Mouse (Mus musculus) lung, embryonic 14.5 days (tissue): ENCODE measurements at regions not wholly inside any gene's neighbourhood (a gene's known extent, or its start where the extent isn't known, plus 50 kb on each side); places are given as distances from the start of the nearest gene placed in this dataset.
A peak's percentile ranks its signal among the peaks of the same experiment; 100 is the strongest.

Experiments
- ATAC-seq: fragments of 200-750 bp; cut with Nextera tagmentation; 2 replicates; pipeline ENCODE4 v1.8.0; 2017; ENCODE audit warnings: mild to moderate bottlenecking, moderate TSS enrichment, moderate library complexity; ENCODE audit not compliant: insufficient read depth
- DNase-seq: peaks from one replicate; pipeline ENCODE4 v3.0.0-alpha.2; 2015
- H3K27ac ChIP-seq: fragments of 300-500 bp; sonication (generic); 2 replicates; pipeline ENCODE4 v1.5.1; 2014; ENCODE audit warnings: low read depth, mild to moderate bottlenecking, moderate library complexity
- H3K27me3 ChIP-seq: fragments of 300-500 bp; sonication (generic); 2 replicates; pipeline ENCODE4 v1.6.1; 2014; ENCODE audit warnings: low read length, control low read depth; ENCODE audit not compliant: insufficient read depth
- H3K36me3 ChIP-seq: fragments of 300-500 bp; sonication (generic); 2 replicates; pipeline ENCODE4 v1.6.1; 2014; ENCODE audit warnings: control low read depth; ENCODE audit not compliant: insufficient read depth
- H3K4me1 ChIP-seq: fragments of 300-500 bp; sonication (generic); 2 replicates; pipeline ENCODE4 v1.6.1; 2014; ENCODE audit warnings: antibody characterized with exemption, control low read depth; ENCODE audit not compliant: insufficient read depth
- H3K4me2 ChIP-seq: fragments of 300-500 bp; sonication (generic); 2 replicates; pipeline ENCODE4 v1.6.1; 2014; ENCODE audit warnings: mild to moderate bottlenecking
- H3K4me3 ChIP-seq: fragments of 300-500 bp; sonication (generic); 2 replicates; pipeline ENCODE4 v1.5.1; 2014; ENCODE audit warnings: low read depth, low read length
- H3K9ac ChIP-seq: fragments of 300-500 bp; sonication (generic); 2 replicates; pipeline ENCODE4 v1.6.1; 2014
- H3K9me3 ChIP-seq: fragments of 300-500 bp; sonication (generic); 2 replicates; pipeline ENCODE4 v1.6.1; 2016; ENCODE audit warnings: low read depth, low read length, control low read depth
- CTCF ChIP-seq: IDR thresholded peaks from 2 replicates; pipeline ENCODE4 v1.5.1; 2016; ENCODE audit warnings: antibody characterized with exemption, low read depth
- WGBS: fragments of 180-500 bp; shearing (Covaris S2); extraction: QIAGEN DNeasy Blood & Tissue Kit; methylation state at CpG from one replicate; pipeline ENCODE4 v1.1.7; 2014; 5-methylcytosine and 5-hydroxymethylcytosine counted together

DNA sequence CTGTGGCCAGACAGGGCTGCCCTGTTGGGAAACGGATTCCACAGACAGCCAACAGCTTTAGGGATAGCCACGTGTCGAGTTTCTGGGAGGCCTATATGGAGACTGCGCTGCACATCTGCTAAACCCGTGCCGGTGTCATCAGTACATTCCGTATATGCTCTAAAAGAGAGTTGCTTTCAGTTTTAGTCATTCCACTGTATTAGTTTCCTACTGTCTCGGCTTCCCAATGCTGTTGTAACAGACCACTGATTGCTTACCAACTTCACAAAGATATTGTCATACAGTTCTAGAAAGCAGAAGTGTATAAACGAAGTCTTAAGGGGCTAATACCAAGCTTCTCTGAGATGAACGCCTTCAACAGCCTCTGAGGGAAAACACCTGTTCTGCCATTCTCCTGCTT is 622.5 kb downstream of the Stpg2 start:
- Histone ChIP-seq H3K27ac (no peak overlapping the region), H3K9ac (no peak overlapping the region), H3K9me3 (no peaks in the 10 kb centered on the region), H3K4me2 (no peak overlapping the region), H3K27me3 (no peaks in the 10 kb centered on the region), H3K4me1 (no peaks in the 10 kb centered on the region), H3K4me3 (no peak overlapping the region), H3K36me3 (no peaks in the 10 kb centered on the region)
- no peak for DNase-seq
- ATAC-seq, result no peak
- no peak for TF ChIP-seq CTCF
- 66% methylated on average over 10 of the region's 10 CpGs for WGBS

- H3K4me2 ChIP-seq, result no peak overlapping the region
- no peak for TF ChIP-seq CTCF
- ATAC-seq (no peak), DNase-seq (no peak)
- H3K27ac ChIP-seq, result no peak overlapping the region
- H3K4me1 ChIP-seq, result no peaks in the 10 kb centered on the region
- H3K36me3 ChIP-seq, result no peaks in the 10 kb centered on the region
- no peak overlapping the region for H3K4me3 ChIP-seq
- H3K9ac ChIP-seq, result no peak overlapping the region
- no peaks in the 10 kb centered on the region for H3K9me3 ChIP-seq
- H3K27me3 ChIP-seq, result no peaks in the 10 kb centered on the region
- 59% methylated on average over 2 of the region's 2 CpGs for WGBS
Measured at GRCm38 (mm10) chr3:139828581-139828980, 623.1 kb downstream of the Stpg2 start.

DNA sequence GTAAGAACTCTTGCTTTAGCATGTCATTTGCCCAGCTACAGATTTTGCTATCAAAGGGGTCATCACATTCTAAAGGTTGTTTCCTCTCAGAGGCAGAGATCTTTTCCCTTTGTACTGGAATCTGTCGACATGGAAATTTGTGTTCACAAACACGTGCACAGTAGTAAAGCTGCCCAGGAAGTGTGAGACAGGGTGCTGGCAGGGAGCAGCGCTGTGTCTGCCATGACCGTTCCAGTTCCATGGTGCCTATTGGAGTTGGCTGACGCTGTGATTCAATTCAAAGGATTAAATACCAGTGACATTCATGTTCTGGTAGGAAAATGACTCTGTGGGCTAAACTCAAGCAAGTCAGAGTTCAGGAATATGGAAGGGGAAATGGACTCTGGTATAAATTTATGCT is 627.1 kb downstream of the Stpg2 start:
- H3K4me1 ChIP-seq, result no peaks in the 10 kb centered on the region
- no peak overlapping the region for H3K27ac ChIP-seq
- H3K27me3 ChIP-seq, result no peaks in the 10 kb centered on the region
- DNase-seq, result no peak
- no peak overlapping the region for H3K9ac ChIP-seq
- H3K9me3 ChIP-seq, result no peaks in the 10 kb centered on the region
- no peak for ATAC-seq
- 75% methylated on average over 5 of the region's 5 CpGs for WGBS
- H3K4me3 ChIP-seq, result no peak overlapping the region
- H3K4me2 ChIP-seq, result no peak overlapping the region
- no peak for TF ChIP-seq CTCF
- H3K36me3 ChIP-seq, result no peaks in the 10 kb centered on the region

DNA sequence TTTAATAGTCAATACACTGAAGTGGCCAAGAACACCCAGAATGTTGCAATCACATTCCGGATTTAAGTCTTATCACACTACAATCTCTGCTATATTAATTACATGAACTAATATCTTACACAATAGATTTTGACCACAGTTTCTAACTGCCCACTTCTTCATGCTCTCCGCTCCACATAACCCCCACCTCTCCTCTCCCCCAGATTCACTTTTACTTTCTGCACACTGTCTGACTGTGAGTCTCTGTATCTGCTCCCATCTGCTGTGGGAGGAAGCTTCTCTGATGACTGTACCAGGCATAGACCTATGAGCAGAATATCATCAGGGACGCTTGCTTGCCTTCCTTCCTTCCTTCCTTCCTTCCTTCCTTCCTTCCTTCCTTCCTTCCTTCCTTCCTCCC is 636.5 kb downstream of the Stpg2 start:
- no peak overlapping the region for H3K9ac ChIP-seq
- 77% methylated on average over 3 of the region's 3 CpGs for WGBS
- H3K9me3 ChIP-seq, result no peaks in the 10 kb centered on the region
- H3K36me3 ChIP-seq, result no peaks in the 10 kb centered on the region
- TF ChIP-seq CTCF, result no peak
- no peak for DNase-seq
- H3K27ac ChIP-seq, result no peak overlapping the region
- H3K4me1 ChIP-seq, result no peaks in the 10 kb centered on the region
- no peak overlapping the region for H3K4me3 ChIP-seq
- H3K4me2 ChIP-seq, result no peak overlapping the region
- H3K27me3 ChIP-seq, result no peaks in the 10 kb centered on the region
- no peak for ATAC-seq

- no peak overlapping the region for H3K27ac ChIP-seq
- H3K27me3 ChIP-seq, result no peaks in the 10 kb centered on the region
- no peaks in the 10 kb centered on the region for H3K36me3 ChIP-seq
- H3K9ac ChIP-seq, result no peak overlapping the region
- H3K4me2 ChIP-seq, result no peak overlapping the region
- ATAC-seq (no peak), DNase-seq (no peak)
- WGBS, result 70% methylated on average over 5 of the region's 5 CpGs
- H3K9me3 ChIP-seq, result no peaks in the 10 kb centered on the region
- no peaks in the 10 kb centered on the region for H3K4me1 ChIP-seq
- TF ChIP-seq CTCF, result no peak
- no peak overlapping the region for H3K4me3 ChIP-seq
Measured at GRCm38 (mm10) chr3:139842988-139843605, 637.6 kb downstream of the Stpg2 start.

GRCm38 (mm10) chr3:139844443-139844842 is 638.9 kb downstream of the Stpg2 start:
- ATAC-seq (no peak), DNase-seq (peak; percentile 17)
- Histone ChIP-seq H3K9me3 (no peaks in the 10 kb centered on the region), H3K27me3 (no peaks in the 10 kb centered on the region), H3K4me1 (no peaks in the 10 kb centered on the region), H3K36me3 (no peaks in the 10 kb centered on the region), H3K4me3 (no peak overlapping the region), H3K9ac (no peak overlapping the region), H3K27ac (no peak overlapping the region), H3K4me2 (no peak overlapping the region)
- no peak for TF ChIP-seq CTCF
- 65% methylated on average over 3 of the region's 3 CpGs for WGBS

DNA sequence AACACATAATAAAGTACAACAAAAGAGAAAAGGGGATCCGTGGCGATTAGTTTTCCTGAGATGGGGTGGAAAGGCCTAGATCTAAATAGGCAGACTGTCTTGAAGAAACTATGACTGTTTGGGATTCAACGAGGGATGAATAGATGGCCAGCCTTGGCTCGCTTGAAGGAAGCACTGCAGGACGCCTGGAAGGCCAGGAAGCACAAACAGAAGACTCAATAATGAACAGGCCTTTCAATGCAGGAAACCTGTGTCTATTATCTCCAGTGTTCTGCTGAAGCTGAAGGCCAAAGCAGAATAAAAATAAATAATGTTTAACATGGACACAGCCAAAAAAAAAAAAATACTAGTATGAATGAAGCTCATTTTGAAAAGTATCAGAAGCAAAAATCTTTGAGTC is 642.3 kb downstream of the Stpg2 start:
- no peak overlapping the region for H3K4me2 ChIP-seq
- 60% methylated on average over 5 of the region's 5 CpGs for WGBS
- no peak for ATAC-seq

More for the DNA sequence above, 642.3 kb downstream of the Stpg2 start:
- no peak for DNase-seq
- H3K27ac ChIP-seq, result no peak overlapping the region
- H3K4me3 ChIP-seq, result no peak overlapping the region
- H3K36me3 ChIP-seq, result no peaks in the 10 kb centered on the region
- H3K4me1 ChIP-seq, result no peaks in the 10 kb centered on the region
- H3K27me3 ChIP-seq, result no peaks in the 10 kb centered on the region
- no peaks in the 10 kb centered on the region for H3K9me3 ChIP-seq
- TF ChIP-seq CTCF, result no peak
- H3K9ac ChIP-seq, result no peak overlapping the region
